Mouse (Mus musculus) T-helper 17 cell (primary cell): ENCODE results near the gene Hpd.

ENCODE experiments used
- in situ Hi-C, 2 experiments: fragments of 300-600 bp; cut with MboI, MseI; formaldehyde crosslinking; loops; 1 replicate in 1 of 2; 2 replicates in 1 of 2; pipeline ENCODE4 v1.15.1; 2025; ENCODE audit warnings: high pct_unique_total_duplicates in 2 of 2

The Hpd gene

DNA sequence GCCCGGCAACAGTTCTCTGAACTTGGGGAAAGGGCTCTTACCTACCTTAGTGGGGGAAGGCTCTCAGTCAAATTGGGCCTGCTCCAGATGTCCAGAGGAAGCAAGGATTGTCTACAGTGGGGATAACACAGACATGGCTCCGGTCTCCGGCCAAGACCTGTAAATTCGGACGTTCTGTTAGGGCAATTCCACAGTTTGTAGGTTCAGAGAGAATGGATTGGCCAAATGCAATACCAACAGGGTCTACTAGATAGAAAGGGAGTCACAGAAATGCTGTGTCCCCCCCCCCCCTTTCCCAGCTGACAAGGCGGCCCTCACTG, 44.7 kb downstream of the Hpd start:
- in situ Hi-C loops = loop anchor here in 1 of 2 experiments (10.0 to 25.0 kb wide), 3 partner anchors 73 to 1301 kb away; partner anchors contain the start of genes Pheta1, Sh2b3 and Tmem120b

DNA sequence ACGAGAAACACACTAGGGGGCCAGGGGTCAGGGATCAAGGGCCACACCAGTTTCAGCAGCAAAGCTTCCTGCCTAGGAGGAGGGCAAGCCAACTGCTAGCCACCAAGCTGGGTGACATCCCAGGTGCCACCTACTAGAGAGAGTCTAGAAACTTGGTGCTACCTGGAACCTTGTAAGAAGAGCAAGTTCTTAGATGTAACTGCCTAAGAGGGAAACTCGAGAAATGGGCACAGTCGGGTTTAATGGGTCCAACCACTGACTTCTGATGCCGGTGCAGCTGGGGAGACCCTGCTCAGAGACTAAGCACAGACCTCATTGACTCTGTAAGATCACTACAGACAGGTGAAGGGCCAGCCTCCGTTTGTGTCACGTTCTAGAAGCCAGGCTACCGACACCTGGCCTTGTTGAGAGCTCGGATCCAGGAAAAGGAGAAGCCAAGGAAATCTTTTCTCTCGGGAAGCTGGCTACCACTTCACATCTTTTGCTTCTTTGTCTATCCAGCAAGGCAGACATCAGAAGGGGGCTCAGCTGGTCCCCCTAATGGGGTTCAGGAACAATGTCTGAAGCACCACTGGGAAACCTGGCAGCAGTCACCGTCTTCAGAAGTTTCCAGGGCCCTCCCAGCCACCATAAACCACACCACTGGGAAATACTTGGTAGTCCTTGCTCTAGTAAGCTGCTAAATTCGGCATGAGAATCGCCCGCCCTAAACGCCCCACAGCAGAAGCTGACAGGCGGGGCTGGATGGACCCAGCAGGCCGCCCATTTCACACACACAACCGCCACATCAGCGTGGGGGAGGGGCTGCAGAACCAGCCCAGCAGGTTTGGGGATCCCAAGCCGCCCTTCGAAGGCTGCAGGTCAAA, 45.2 kb downstream of the Hpd start:
- in situ Hi-C loops = loop anchor here in 1 of 2 experiments (10.0 to 25.0 kb wide), 3 partner anchors 72 to 1300 kb away; partner anchors contain the start of genes Pheta1, Sh2b3 and Tmem120b

DNA sequence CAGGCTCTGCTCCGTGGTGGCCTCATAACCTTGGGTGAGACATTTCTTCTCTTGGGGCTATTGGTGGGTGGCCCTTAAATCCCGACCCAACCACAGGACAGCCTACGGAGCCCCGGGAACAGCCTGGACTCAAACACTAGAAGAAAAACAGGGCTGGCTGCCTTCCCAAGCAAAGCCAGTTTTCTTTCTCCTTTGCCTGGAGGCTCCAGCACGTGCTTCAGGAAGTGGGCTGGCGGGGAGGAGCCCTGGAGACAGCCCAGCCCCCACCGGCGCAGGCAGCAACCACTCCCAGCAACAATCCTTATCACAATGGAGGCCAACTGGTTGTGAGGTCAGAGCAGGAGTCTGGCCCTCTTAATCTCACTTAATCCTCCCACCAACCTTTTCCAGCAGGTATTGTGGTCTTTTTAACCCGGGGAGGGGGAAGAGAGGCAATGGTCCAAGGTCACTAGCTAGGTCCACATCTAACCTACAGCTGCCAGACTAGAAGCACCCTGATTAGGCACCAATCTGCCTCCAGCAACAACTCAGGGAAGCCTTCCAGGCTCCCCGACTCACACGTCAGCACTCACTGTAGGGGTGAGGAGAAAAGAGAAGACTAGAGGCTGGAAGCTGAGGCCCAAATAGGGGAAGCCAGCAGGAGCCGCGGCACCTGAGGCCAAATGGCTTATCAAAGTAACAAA, 46.0 kb downstream of the Hpd start:
- in situ Hi-C loops = loop anchor here in 1 of 2 experiments (10.0 to 25.0 kb wide), 3 partner anchors 72 to 1299 kb away; partner anchors contain the start of genes Pheta1, Sh2b3 and Tmem120b

DNA sequence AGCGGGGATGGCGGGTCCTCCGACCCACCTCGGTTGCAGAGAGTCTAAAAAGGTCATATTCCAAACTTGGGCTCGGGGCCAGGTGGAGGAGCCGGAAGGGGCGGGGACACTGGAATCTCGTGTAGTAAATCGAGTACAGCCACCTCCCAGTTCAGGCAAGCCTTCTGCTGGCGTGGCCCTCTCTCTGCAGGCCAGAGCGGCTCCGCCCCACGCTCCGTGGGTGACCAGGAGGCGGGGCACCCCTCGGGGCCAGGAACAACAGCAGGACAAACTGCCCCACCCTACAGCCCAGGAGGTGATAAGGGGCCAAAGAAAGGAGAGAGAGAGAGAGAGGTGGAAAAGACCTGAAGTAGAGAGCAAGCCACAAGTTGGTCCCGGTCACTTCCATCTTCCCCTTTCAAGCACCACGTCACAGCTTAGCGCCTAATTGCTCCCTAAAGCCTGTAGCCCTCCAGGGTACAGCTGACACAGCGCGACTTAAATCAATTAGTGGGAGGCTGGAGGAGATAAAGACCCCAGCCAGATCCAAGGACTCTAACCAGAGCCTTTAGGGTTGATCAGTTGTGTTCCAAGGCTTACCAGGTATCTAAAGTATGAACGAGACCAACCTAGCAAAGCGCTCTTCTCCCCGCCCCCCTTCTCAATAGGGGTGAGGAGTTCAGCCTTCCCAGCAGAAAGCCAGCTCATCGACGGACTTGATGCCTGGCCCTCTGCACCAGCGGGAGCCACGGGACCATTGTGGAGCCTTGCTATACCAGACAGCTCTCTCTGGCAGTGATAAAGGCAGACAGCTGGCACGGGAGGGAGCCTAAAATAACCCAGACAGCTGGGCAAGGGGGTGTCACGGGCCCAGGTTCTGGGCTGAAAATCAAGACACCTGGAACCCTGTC, 46.8 kb downstream of the Hpd start:
- in situ Hi-C loops = loop anchor here in 1 of 2 experiments (10.0 to 25.0 kb wide), 3 partner anchors 71 to 1298 kb away; partner anchors contain the start of genes Pheta1, Sh2b3 and Tmem120b

DNA sequence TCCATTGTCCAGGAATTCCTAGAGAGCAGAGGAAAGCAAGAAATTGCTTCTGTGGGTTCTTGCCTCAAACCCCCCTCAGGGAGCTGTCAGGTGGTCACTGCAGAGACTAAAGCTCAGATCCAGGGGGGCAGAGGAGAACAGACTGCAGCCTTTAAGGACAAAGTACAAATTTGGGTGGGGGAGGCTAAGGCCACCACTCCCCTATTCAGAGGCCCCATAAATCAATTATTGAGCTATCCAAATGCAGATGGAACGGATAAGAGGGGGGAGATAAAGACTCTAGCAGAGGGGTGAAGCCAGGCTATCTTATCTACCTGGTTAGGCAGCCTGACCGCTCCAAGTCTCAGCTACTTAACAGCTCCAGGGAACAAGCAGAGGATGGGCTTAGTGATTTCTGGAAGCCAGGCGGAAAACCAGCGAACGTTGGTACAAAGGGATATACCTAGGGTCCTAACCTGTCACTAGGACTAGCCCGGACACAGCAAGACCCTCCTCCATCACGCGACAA, 47.6 kb downstream of the Hpd start:
- in situ Hi-C loops = loop anchor here (5.0 to 25.0 kb wide), 4 partner anchors 70 to 1298 kb away; partner anchors contain the start of genes Pheta1 (in 1 of the 2), Sh2b3 (in 1 of the 2) and Tmem120b (in 1 of the 2)

DNA sequence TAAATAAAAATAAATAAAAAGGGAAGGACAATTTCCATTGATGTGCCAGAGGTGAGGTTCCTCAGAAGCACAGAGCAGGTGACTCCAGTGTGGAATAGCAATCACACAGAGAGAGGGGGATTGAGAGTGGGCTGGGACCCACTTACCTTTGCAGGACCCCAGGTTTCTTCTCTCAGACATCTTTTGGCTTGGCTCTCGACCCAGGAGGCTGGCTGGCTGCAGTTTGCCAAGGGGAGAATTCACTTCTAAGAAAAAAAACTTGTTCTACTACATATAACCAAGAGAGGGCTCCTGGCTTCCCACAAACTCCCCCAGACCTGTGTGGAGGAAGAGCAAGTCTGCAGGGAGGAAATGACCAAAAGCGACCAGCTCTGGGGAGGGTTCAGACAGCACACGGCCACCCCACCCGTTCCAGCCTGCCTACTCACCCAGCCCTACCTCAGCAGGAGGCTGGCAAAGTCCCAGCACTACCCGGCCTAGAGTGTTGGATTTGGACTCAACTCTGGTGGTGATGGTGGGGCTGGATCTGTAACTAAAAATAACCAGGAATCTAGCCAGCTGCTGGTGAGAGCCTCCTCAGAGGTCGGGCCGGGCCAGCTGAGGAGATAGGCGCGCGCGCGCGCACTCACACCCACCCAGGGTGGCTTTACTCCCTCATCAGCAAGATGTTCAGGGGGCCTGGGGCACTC, 48.2 kb downstream of the Hpd start:
- in situ Hi-C loops = loop anchor here (5.0 to 25.0 kb wide), 4 partner anchors 70 to 1297 kb away; partner anchors contain the start of genes Pheta1 (in 1 of the 2), Sh2b3 (in 1 of the 2) and Tmem120b (in 1 of the 2)

DNA sequence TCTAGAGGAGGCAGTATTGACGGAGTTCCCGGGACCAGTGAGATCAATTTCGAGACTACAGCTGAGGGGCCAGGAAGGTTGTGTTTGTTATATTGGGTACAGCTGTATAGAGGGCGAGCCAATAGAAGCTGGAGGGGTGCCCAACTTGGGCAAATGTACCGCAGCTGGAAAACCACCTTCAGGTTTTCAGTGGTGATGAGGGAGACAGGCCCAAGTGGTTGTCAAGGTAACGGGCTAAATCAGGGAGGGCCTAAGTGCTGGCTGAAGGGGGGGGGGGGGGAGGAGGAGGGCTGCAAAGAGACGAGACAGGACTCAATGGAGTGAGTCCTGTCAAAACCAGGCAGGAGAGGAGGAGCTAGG, 48.8 kb downstream of the Hpd start:
- in situ Hi-C loops = loop anchor here (5.0 to 25.0 kb wide), 4 partner anchors 69 to 1296 kb away; partner anchors contain the start of genes Pheta1 (in 1 of the 2), Sh2b3 (in 1 of the 2) and Tmem120b (in 1 of the 2)

DNA sequence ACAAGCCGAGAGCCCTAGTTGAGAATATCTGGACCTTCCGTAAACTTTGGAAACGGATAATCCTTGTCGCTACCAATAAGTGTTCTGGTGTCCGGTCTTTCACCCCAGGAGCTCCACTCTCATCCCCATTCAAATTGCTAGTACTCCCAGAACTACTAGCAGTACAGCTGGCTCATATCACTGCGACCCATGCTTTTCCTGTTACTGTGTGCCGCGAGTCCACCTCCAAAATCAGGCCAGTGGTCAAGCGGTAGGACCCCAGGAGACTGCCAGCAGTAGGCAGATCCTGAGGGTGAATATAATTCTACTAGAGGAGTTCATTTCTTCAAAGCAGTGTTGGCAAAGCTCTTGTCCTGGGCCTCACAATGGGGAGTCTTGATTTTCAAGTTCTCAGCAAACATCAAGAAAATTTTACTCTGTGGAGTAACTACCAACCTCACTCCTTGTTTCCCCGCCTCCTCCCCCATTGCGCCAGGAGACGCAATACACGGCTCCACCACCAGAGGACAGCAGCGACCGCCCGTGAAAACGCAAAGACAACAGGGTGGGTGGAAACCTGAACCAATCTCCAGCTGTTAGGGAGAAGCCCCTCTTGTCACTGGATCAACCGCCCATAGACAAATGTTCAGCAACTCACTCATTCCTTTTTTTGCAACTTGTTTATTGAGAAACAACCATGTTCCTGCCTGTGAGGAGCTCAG, 49.3 kb downstream of the Hpd start:
- in situ Hi-C loops = loop anchor here (5.0 to 25.0 kb wide), 4 partner anchors 68 to 1296 kb away; partner anchors contain the start of genes Pheta1 (in 1 of the 2), Sh2b3 (in 1 of the 2) and Tmem120b (in 1 of the 2)

DNA sequence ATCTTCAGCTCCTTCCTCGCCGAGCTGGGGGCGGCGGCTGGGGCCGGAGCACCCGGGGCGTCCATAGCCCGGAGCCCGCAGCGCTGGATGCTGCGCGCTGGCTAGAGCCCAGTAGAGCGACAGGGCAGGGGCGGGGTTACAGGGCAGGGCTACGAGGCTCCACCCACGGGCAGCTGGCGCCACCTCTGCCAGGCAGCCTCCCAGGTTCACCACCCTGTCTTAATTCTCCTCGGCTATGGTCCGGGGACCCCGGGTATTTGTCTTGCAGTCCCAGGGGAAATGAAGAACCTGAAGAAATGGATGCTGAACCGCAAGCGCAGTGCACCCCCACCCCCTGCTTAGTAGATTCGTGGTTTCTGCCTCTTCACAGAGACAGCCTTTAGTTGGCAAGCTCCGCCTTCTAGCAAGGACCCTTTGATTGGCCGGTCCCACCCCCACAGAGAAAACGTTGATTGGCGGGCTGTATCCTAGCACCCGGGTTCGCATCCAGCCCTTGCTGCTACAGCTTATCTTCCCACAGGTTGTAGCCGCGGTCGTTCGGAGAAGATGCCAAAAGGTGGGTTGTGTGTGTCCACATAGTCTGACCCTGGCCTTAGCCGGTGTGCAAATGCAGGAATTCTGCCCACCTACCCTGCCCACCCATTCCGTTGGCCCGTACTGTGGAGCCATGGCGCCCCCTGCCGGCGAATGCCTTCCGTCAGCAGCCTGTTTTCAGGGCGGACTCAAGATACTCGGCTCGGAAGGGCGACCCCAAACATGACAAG, 50.0 kb downstream of the Hpd start, which contains the start of gene Rhof:
Gene Rhof, minus strand, starts transcription at position 385 of the 764 bp plus-strand sequence.
- in situ Hi-C loops = loop anchor here (5.0 to 25.0 kb wide), 4 partner anchors 68 to 1295 kb away; partner anchors contain the start of genes Pheta1 (in 1 of the 2), Sh2b3 (in 1 of the 2) and Tmem120b (in 1 of the 2)

DNA sequence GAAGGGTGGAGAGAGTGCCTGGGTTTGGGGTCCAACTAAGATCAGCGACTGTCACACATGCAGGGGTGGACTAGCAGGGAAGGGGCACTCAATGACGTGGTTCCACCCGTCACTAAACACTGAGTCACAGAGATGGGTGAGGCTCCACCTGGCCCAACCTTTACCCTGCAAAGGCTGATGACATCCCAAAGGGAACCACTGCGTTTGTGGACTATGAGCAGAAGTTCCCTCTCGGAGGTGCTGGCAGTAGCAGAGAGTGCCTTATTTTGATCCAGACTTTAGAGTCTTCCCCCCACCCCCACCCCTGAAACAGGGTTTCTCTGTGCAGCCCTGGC, 51.7 kb downstream of the Hpd start:
- in situ Hi-C loops = loop anchor here (5.0 to 25.0 kb wide), 4 partner anchors 66 to 1293 kb away; partner anchors contain the start of genes Pheta1 (in 1 of the 2), Sh2b3 (in 1 of the 2) and Tmem120b (in 1 of the 2)

DNA sequence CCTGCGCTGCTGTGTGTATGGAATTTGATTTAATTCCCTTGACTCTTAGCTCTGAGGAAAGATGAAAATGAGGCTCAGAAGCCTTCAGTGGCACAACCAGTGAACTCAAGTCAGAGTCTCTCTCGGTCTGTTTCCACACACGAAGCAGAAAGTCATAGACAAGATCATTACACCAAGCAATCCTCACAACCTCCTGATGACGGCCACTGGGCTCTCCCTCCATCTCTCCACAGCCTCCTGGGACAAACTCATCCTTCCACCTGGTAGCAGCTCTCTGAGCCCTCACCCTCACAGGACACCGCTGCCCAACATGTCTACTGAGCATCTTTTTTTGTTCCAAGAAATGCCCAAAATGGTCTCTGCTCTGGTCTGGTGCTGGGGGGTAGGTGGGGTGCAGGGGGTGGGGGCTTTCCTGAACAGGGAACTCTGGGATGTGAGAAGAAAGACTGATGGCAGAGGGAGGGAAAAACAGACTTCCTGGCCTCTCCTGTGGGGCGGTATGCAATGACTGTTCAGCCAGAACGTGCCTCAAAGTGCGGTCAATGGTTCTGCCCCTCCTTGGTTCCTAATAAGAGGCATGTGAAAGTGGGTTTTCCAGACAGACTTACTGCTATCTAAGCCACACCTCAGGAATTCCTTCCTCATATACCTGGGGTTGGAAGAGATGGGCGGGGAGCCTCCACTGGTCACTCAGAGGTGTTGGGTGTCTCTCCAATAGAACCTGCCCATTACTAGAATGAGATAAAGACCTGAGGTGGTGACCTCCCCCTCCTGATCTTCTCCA, 52.3 kb downstream of the Hpd start:
- in situ Hi-C loops = loop anchor here (5.0 to 25.0 kb wide), 4 partner anchors 65 to 1293 kb away; partner anchors contain the start of genes Pheta1 (in 1 of the 2), Sh2b3 (in 1 of the 2) and Tmem120b (in 1 of the 2)

DNA sequence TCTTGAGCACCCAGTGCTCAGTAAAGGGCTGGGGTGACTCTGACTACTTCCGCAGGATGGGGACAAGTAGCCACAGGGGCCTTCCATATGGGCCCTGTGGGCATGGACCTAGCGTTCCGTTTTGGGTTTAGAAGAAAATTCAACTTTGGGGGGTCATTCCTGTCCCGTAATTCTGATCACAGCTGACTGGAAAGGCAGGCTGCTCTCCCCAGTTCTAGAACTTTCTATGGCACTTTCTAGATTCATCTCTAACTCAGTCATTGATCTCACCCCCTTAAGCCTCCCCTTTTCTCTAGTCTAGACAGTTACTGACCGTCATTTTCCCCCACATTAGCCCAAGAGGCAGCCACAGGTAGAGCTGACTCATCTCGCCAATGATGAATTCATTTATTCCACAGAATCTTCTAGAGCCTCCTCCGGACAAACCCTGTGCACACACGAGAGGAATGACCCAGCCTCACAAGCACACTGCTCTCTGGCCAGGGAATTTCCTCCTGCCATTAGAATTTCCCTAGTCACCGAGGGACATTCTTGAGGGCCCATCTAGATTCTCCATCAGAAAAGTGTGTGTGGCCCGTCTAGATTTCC, 53.3 kb downstream of the Hpd start:
- in situ Hi-C loops = loop anchor here in 1 of 2 experiments (25.0 kb wide), 1 partner anchor 1292 kb away; the partner anchor contains the start of genes Pheta1 and Sh2b3

DNA sequence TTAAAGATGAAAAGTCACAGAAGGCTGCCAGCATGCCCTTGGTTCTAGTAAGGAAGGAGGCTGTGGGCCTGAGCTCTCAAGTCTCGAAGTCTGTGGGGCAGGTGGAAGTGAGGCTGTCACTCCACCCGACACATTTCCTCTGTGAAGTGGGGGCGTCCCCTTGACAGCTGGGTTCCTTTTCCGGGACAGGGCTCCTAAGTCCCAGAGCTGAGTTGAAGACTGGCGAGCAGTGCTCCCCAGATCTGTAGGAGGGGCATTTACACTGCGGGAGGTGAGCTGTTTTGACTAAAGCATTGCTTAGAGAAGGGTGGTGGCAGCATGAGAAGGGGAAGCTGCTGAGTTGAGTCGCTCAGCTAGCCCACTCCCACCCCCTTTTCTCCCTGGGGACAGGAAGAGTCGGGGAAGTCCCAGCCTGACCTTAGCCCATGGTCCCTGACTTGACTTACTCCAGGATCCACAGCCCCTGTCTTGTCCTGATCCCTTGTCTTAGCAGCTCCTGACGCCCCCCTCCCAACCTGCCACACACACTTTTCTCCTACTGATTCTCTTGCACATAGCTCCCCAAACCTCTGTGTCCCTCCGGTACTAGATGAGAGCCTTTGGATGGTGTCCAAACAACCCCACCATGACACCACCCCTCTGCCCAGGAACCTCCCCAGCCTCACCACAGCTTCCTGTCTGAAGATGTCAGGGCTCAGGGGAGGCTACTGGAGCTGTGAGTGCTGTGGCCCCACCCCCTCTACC, 53.9 kb downstream of the Hpd start:
- in situ Hi-C loops = loop anchor here in 1 of 2 experiments (25.0 kb wide), 1 partner anchor 1291 kb away; the partner anchor contains the start of genes Pheta1 and Sh2b3

DNA sequence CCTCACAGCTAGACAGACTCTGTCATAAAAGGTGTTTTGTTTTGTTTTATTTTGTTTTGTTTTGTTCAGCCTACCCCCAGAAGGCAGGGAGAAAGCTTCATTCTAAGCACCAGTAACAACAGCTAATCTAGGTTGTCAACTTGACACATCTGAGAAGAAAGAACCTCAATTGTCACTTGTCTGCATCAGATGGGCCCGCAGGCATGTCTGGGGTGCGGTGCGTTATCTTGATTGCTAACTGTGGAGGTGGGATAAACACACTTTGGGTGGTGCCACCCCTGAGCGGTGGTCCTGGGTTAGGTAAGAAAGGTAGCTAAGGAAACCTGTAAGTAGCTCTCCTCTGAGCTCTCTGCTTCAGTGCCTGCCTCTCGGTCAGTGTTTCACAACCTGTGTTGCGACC, 55.5 kb downstream of the Hpd start:
- in situ Hi-C loops = loop anchor here in 1 of 2 experiments (25.0 kb wide), 1 partner anchor 1290 kb away; the partner anchor contains the start of genes Pheta1 and Sh2b3

DNA sequence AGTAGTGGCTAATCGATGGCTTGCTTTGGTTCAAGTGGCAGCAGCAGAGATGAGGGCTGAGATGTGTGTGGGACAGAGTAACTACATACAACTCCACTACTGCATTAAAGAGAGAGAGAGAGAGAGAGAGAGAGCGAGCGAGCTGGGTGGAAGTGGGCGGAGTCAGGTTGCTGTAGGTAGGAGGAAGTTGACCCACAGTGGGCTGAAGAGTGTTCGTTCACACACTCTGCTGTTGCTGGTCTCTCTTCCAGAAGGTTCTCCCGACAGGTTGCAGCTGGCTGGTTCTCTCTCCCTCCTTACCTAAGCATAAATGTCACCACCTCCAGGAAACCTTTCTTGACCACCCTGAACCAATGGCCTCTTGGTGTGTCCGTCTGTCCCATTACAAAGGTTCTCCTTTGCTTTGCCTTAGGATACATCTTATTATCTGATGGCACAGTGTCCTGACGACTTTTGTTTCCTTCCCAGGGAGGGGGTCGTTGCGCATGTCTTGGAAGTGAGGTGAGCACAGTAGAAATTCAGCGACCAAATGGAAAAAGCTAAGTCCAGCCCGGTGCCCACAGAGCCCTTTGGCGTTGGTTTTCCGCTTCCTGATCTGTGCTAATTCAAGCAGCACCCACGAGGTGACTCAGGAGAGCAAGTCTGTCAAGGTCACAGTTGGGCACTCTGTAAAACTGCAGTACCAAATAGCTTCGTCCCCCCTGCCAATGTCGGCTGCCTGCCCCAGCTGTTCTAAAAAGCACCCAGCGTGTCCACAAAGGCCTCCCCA, 56.7 kb downstream of the Hpd start:
- in situ Hi-C loops = loop anchor here in 1 of 2 experiments (25.0 kb wide), 1 partner anchor 1289 kb away; the partner anchor contains the start of genes Pheta1 and Sh2b3
